Mouse (Mus musculus): Measurements from ENCODE around the gene Lef1. TPM values are rescaled to one million over a fixed set of nuclear protein-coding genes. Genes with fewer than 3 reads are reported as not detected.

The Lef1 gene
- 10.4 and 27.0 TPM in 2 replicates for total RNA-seq (2021)
- long read RNA-seq, experiment 1, transcript Lef1-201 (12 exons, 3,482 nt), result major isoform, 15 of 26 reads
- long read RNA-seq, experiment 1, partial matches to known transcripts, result 3 of 26 reads
- long read RNA-seq, experiment 1, other reads (novel, unspliced or antisense), result 4 of 26 reads
- long read RNA-seq, experiment 2, transcript Lef1-201 (12 exons, 3,482 nt), result major isoform, 12 of 15 reads
- long read RNA-seq, experiment 2, partial matches to known transcripts, result 0 of 15 reads
- long read RNA-seq, experiment 2, other reads (novel, unspliced or antisense), result 2 of 15 reads

- DNase-seq, result peak; percentile 78
Observed at GRCm38 (mm10) chr3:131110191-131111150, at the start of gene Lef1. Lef1 (plus strand) TSS chr3:131110471.

DNA sequence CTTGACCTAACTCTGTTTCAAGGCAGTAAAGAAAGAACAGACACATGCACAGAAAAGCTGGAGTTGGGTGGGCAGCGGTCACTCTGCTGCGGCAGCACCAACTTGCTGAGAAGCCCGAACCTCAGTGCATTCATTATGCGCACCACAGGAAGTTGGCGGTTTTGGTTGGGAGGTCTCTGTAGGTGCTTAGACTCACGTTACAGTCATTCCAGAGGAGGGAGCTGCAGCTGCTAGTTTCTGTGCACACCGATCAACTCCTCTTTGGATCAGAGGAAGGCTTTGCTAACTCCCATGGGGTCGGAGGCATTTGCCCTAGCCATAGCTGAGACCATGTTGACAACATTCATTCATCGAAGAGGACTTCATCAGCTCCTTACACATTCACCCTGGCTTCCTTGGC lies 45.3 kb upstream of the Lef1 start:
- no peak for DNase-seq

DNA sequence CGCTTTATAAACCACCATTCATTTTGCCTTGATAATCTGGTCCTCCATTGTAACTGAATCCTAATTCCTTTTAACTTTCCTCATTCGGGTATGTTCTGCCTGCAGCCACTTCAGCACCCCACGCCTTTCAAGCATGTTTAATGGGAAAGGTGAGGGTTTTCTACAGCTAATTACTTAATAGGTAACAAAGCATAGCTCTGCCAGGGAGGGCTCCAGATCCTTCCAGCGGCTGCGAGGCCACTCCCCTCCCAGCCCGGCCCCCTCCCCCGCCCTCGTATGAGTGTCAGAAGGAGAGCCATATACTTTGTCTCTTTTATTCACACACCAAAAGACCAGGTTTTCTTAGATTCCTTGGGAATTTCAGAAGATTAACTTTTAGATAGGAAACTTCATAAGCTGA lies 44.1 kb upstream of the Lef1 start:
- no peak for DNase-seq

GRCm38 (mm10) chr3:131068000-131068399 lies 42.3 kb upstream of the Lef1 start:
- DNase-seq, result no peak

DNA sequence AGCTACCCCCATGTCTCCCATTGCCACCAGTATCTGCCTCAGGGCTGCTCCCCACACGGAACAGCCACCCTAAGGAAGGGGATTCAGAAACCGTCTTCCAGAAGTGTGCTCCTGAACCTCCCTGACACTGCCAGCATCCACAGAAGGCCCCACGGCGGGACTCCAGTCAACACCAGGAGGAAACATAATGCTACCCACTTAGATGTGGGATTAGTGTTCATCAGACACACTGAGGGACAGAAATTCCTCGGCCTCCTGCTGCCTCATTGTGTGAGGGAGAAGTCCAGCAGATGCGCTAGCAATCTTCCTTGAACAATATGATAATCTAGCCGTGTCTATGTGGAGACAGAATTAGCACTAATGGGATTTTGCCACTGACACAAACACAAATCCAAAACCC lies 40.1 kb upstream of the Lef1 start:
- DNase-seq, result no peak

GRCm38 (mm10) chr3:131072661-131073060 lies 37.6 kb upstream of the Lef1 start:
- no peak for DNase-seq

DNA sequence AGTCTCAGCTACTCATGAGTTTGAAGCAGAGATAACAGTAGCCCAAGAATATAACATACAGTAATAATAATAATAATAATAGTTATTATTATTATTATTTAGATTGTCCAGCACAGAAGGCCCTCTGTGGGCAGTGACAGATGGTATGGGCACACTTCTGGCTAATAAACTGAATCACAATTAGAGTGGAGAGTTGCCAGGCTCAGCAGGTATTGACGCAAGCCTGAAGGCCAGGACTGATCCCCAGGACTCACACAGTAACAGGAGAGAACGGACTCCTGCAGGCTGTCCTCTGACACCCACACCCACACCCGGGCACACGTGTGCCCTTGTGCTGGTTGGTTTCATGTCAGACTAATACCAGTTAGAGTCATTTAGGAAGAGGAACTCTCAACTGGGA lies 36.3 kb upstream of the Lef1 start:
- no peak for DNase-seq

GRCm38 (mm10) chr3:131078041-131078621 lies 32.1 kb upstream of the Lef1 start:
- no peak for DNase-seq

DNA sequence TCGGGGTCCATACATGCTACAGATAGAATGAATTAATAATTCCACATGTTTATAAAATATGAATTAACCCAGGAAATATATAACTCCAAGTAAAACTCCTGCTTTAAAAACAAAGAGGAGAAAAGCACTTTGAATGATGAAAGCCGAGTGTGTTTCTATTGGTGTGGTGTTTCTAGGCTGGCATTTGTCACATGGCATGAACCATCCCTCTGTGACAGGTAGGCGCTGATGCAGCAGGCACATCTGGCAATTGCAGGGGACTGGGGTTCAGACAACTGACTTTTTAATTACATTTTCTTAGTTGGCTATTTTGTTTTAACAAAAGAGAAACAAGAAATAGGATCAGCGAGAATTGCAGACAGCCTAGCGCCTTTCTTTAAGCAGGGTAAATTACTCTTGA lies 31.6 kb upstream of the Lef1 start:
- no peak for DNase-seq

DNA sequence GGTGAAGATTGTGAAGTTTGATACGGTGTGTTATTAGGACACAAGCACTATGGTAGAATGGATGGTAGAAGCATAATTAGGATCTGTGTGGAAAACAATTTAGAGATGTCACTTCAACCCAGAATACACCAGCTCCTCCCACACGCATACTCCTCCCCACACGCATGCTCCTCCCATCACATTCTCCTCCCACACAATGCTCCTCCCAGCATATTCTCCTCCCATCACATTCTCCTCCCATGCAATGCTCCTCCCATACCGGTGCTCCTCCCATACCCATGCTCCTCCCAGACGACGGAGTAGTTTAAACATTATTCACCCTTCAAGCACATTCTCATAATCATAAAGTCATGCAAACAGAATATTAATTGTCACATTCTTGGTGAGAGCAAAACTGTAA lies 26.5 kb upstream of the Lef1 start:
- DNase-seq, result peak; percentile 24

- DNase-seq, result peak; percentile 55
Observed at GRCm38 (mm10) chr3:131084718-131085561, 25.3 kb upstream of the Lef1 start.

- DNase-seq, result no peak
Observed at GRCm38 (mm10) chr3:131085978-131086377, 24.3 kb upstream of the Lef1 start.

DNA sequence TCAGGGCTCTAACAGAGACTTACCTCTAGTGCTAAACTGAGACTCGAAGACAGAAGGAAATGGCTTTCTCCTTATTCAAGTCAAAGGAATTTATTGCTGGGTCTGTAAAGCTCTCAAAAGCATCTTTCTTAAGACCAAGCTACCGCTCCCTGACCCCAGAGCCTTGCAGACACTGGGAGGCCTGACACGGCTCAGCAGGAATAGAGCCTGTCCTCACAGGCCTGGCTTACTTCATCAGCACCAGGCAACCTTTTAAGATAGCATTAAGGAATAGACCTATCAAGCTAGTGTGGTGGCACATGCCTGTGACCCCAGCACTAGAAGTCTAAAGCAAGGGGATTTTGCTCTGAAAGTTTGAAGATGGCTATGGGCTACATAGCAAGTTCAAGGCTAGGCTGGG lies 20.6 kb upstream of the Lef1 start:
- DNase-seq, result no peak

- no peak for DNase-seq
Observed at GRCm38 (mm10) chr3:131092113-131092512, 18.2 kb upstream of the Lef1 start.

GRCm38 (mm10) chr3:131093736-131094135 lies 16.5 kb upstream of the Lef1 start:
- peak; percentile 29 for DNase-seq

DNA sequence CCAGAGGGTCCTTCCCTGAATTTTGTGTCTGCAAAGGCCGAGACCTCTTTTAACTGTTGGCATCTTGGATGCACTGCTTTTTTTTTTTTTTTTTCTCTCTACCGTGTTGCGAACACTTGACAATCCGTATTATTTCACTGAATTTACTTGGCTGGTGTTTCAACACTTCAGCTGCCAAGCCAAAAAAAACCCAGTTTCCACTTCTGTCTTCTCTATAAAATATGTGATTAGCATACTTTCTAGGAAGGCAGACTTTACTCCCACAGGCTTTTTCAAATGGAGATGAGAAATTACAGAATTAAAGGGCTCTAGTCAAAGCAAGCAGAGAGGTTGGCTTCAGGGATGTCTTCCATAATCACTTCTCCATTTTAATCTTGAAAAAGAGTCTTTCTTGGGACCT lies 14.2 kb upstream of the Lef1 start:
- DNase-seq, result no peak

DNA sequence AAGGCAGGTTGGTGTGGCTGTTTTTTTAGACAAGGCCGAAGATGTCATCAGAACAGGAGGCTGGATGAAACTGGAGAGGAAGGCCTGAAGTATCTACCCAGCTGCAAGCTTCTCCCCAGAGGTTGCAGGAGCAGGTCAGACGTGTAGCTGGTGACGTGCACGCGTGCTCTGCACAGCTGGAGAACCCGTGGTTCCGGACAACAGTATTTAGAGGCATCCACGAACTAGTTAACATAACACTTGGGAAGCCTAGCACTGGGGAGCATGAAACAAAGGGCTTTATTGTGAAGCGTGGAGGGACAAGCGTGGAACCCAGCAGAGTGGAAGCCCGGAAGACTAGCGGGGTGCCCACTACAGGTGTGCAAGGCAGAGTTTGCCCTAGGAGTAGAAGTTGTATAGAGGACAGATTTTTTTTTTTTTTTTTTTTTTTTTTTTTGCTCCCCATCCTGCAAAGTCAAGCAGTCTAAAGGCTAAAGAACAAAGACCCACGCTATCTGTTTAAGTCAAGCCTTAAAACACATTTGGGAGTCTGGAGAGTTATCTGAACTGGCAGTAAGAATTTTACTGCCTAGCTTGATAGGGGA lies 8.0 kb upstream of the Lef1 start:
- DNase-seq, result no peak

- DNase-seq, result no peak
Observed at GRCm38 (mm10) chr3:131105362-131105761, 4.9 kb upstream of the Lef1 start.

DNA sequence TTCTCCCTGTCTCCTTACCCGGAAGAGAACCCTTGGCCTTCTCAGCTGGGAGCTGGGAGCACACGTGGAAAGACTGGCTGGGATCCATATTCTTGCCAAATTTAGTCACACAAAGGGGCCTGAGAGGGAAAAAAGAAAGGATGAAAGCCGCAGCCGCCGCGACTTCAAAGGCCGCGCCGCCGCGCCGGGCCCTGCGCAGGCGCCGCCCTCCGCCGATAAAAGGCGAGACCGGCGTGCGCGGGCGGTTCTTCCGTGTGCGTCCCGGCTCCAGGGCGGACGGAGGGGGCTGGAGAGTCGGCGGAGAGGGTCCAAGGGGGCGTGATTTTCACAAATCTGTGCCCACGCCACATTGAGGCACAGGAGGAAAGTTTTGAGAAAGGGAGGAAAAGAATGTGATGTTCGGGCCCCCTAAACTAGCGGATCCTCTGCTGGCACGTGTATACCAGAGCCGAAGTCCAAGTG lies 4.3 kb upstream of the Lef1 start:
- DNase-seq, result peak; percentile 84

GRCm38 (mm10) chr3:131106451-131107291 lies 3.6 kb upstream of the Lef1 start:
- DNase-seq, result peak; percentile 32

All from adrenal gland, postnatal 14 days (tissue).